Comparison of ENCODE assay signal across 13 mouse cellular contexts in the genomic region with DNA sequence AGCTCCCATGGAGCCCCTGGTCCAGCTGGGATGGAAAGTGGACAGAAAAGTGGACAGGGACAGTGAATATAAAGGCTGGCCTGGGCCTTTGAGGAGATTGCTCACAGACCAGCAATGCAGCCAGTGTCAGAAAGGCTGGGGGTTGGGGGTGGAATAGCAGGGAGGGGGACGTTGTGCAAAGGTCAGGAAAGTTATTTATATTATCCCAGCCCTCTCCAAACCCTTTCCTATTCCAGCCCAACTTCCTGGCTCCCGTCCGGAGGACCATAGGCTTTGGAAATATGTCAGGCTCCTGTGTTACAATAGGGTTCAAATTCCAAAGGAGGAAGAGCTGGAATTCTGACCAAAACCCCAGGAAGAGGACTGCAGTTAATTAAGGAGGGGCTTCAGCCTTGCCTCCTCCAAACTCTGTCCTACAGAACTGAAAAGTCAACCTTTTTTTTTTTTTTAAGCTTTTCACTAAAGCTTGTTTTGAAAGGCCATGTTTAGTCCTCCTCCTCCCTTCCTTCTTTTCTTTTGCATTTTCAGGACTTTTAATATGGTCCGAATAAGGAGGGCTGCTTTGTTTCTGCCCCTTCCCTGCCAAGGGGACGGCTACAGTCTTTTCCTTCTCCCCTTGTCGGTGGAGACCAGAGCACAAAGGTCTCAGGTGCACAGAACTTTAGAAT. TPM values are rescaled to one million over a fixed set of nuclear protein-coding genes. Genes with fewer than 3 reads are reported as not detected.
DNase-seq lines count a peak whose midpoint lies in the region; ATAC-seq and TF ChIP-seq lines count a peak whose summit lies in the region.
"Had no signal": no experiment of that assay in that cellular context is flagged by ENCODE, and none has a peak within 500 bp of the region (broad histone marks: within the 10 kb centered on the region; RNA-seq: fewer than 3 reads in every experiment).

No protein-coding gene starts in this region.

- no peaks in the 10 kb centered on the region for H3K9me3 ChIP-seq in lung, postnatal 0 days (ENCODE audit: low read length)
- no peaks in the 10 kb centered on the region for H3K9me3 ChIP-seq in stomach, postnatal 0 days (ENCODE audit: control insufficient read depth, low read length)
- H3K9me3 ChIP-seq: limb, embryonic 15.5 days had no signal

- TF ChIP-seq EP300 in lung, postnatal 0 days (IDR thresholded peaks at IDR 0.05), result no peak
- no peak for TF ChIP-seq EP300 in stomach, postnatal 0 days (optimal IDR thresholded peaks at IDR 0.05)

- H3K4me3 ChIP-seq in lung, postnatal 0 days (ENCODE audit: low read depth, low read length), result no peak overlapping the region
- H3K4me3 ChIP-seq in lung, adult 2 months (replicated peaks; ENCODE audit: extremely low read depth, low read depth, low read length), result no peak overlapping the region
- no peak overlapping the region for H3K4me3 ChIP-seq in stomach, postnatal 0 days (ENCODE audit: low read depth, low read length)
- H3K4me3 ChIP-seq: limb, embryonic 15.5 days had no signal

- H3K4me2 ChIP-seq in lung, postnatal 0 days (replicated peaks; ENCODE audit: low read depth, low read length), result no peak overlapping the region
- no peak overlapping the region for H3K4me2 ChIP-seq in stomach, postnatal 0 days (replicated peaks; ENCODE audit: low read depth)
- H3K4me2 ChIP-seq: limb, embryonic 15.5 days had no signal

- 32% methylated on average over 6 of the region's 6 CpGs for WGBS in lung, postnatal 0 days
- WGBS in lung, adult 2 months, result 23% methylated on average over 6 of the region's 6 CpGs
- 33% methylated on average over 6 of the region's 6 CpGs for WGBS in stomach, postnatal 0 days

- DNase-seq in embryo, embryonic 10.5 days (ENCODE audit: low spot score), result peak; percentile 21
- DNase-seq in embryo, embryonic 10 days (ENCODE audit: low spot score), result no peak
- DNase-seq in lung, postnatal 0 days (ENCODE audit: low spot score), result peak; percentile 61
- no peak for DNase-seq in lung, adult 2 months
- peak; percentile 69 for DNase-seq in kidney, postnatal 14 days
- no peak for DNase-seq in stomach, postnatal 0 days (ENCODE audit: low spot score)
- no peak for DNase-seq in spleen, adult 12 weeks (ENCODE audit: low spot score)
- DNase-seq in spleen, postnatal 4 days (ENCODE audit: low spot score in 2 of 2), result no peak
- DNase-seq: cerebellum, adult 11 months; spleen, adult 18-20 months had no signal

- no peaks in the 10 kb centered on the region for H3K36me3 ChIP-seq in lung, postnatal 0 days (ENCODE audit: insufficient read depth, low read length)
- H3K36me3 ChIP-seq in stomach, postnatal 0 days (ENCODE audit: control insufficient read depth, insufficient read depth, low read length), result no peaks in the 10 kb centered on the region
- H3K36me3 ChIP-seq: limb, embryonic 15.5 days had no signal

- no peaks in the 10 kb centered on the region for H3K27me3 ChIP-seq in lung, postnatal 0 days (replicated peaks; ENCODE audit: insufficient read depth, low read length)
- no peaks in the 10 kb centered on the region for H3K27me3 ChIP-seq in stomach, postnatal 0 days (ENCODE audit: control insufficient read depth, insufficient read depth, low read length)
- H3K27me3 ChIP-seq: limb, embryonic 15.5 days had no signal

- ATAC-seq in lung, postnatal 0 days, result peak; percentile 75
- peak; percentile 56; the same call in 1 of the 2 replicates for ATAC-seq in stomach, postnatal 0 days (ENCODE audit: low FRiP score, low TSS enrichment)
- ATAC-seq: forebrain, embryonic 16.5 days had no signal

- H3K27ac ChIP-seq in lung, postnatal 0 days (ENCODE audit: low read length), result peak overlapping the region; percentile 59; the same call in 1 of the 2 replicates
- H3K27ac ChIP-seq in stomach, postnatal 0 days (replicated peaks), result peak overlapping the region; percentile 77
- H3K27ac ChIP-seq: limb, embryonic 15.5 days had no signal

- no peak overlapping the region for H3K9ac ChIP-seq in lung, postnatal 0 days (replicated peaks; ENCODE audit: low read depth)
- H3K9ac ChIP-seq in stomach, postnatal 0 days (ENCODE audit: low read length), result no peak overlapping the region
- H3K9ac ChIP-seq: limb, embryonic 15.5 days had no signal

- TF ChIP-seq POLR2A in lung, adult 2 months (IDR thresholded peaks at IDR 0.05; ENCODE audit: borderline replicate concordance, extremely low read depth, low read depth, low read length), result no peak

- no peak for TF ChIP-seq CTCF in lung, postnatal 0 days (IDR thresholded peaks at IDR 0.05)
- TF ChIP-seq CTCF in lung, adult 2 months (IDR thresholded peaks at IDR 0.05; ENCODE audit: insufficient read depth, low read length), result no peak
- no peak for TF ChIP-seq CTCF in stomach, postnatal 0 days (IDR thresholded peaks at IDR 0.05; ENCODE audit: low read depth)

- H3K4me1 ChIP-seq in lung, postnatal 0 days (ENCODE audit: insufficient read depth, low read depth, low read length), result no peaks in the 10 kb centered on the region; the same call in 1 of the 2 replicates
- no peaks in the 10 kb centered on the region for H3K4me1 ChIP-seq in lung, adult 2 months (ENCODE audit: control insufficient read depth, insufficient read depth, low read length)
- H3K4me1 ChIP-seq in stomach, postnatal 0 days (replicated peaks; ENCODE audit: control insufficient read depth, insufficient read depth), result no peaks in the 10 kb centered on the region
- H3K4me1 ChIP-seq: limb, embryonic 15.5 days had no signal

RNA-seq across cellular contexts. Expression of gene Tmem86a, which starts 7.4 kb away (rescaled TPM):
- polyA plus RNA-seq in lung, postnatal 0 days (2015; fragmentation: Nextera tagmentation; extraction: Ambion mirVana), result 36.2 and 36.5 TPM in 2 replicates
- 28.2 and 32.8 TPM in 2 replicates for polyA plus RNA-seq in lung, adult 2 months (2012; rRNA removed)
- 21.1 and 22.7 TPM in 2 replicates for polyA plus RNA-seq in stomach, postnatal 0 days (2015; fragmentation: Nextera tagmentation; extraction: Ambion mirVana)

RNA-seq across cellular contexts. Expression of gene Spty2d1, which starts 34.7 kb away (rescaled TPM):
- 13.1 and 14.9 TPM in 2 replicates for polyA plus RNA-seq in lung, postnatal 0 days (2015; fragmentation: Nextera tagmentation; extraction: Ambion mirVana)
- 5.2 and 5.6 TPM in 2 replicates for polyA plus RNA-seq in lung, adult 2 months (2012; rRNA removed)
- polyA plus RNA-seq in stomach, postnatal 0 days (2015; fragmentation: Nextera tagmentation; extraction: Ambion mirVana), result 11.0 and 11.8 TPM in 2 replicates

RNA-seq across cellular contexts. Expression of gene Gm9999, which starts 59.6 kb away (rescaled TPM):
- polyA plus RNA-seq in lung, postnatal 0 days (2015; fragmentation: Nextera tagmentation; extraction: Ambion mirVana), result not detected in 2 replicates
- not detected in 2 replicates for polyA plus RNA-seq in lung, adult 2 months (2012; rRNA removed)
- not detected in 2 replicates for polyA plus RNA-seq in stomach, postnatal 0 days (2015; fragmentation: Nextera tagmentation; extraction: Ambion mirVana)
- polyA plus RNA-seq: forebrain, embryonic 16.5 days; limb, embryonic 15.5 days; neural tube, embryonic 11.5 days had no signal

Comparison
In these comparisons a context has a peak if more than half of its experiments do, and no peak if none do; other contexts are left out.
1. DNase-seq: peak in embryo, embryonic 10.5 days (single experiment), lung, postnatal 0 days (single experiment) and kidney, postnatal 14 days (single experiment); none in embryo, embryonic 10 days (single experiment), lung, adult 2 months (single experiment), stomach, postnatal 0 days (single experiment), spleen, adult 12 weeks (single experiment) and spleen, postnatal 4 days (0 of 2).